Mouse (Mus musculus): ENCODE data around the gene Phactr2. TPM values are rescaled to one million over a fixed set of nuclear protein-coding genes. Genes with fewer than 3 reads are reported as not detected.

Phactr2 gene
- polyA plus RNA-seq (2012), result not detected in 2 replicates

GRCm38 (mm10) chr10:13473833-13474567 lies at the start of gene Phactr2:
TSS of gene Phactr2 (minus strand) at chr10:13474412.
- no peak for TF ChIP-seq GATA1 (IDR thresholded peaks at IDR 0.05; ENCODE audit: low read length)

- no peak for TF ChIP-seq GATA1 (IDR thresholded peaks at IDR 0.05; ENCODE audit: low read length)
Observed at GRCm38 (mm10) chr10:13521857-13522256, 47.6 kb upstream of the Phactr2 start.

DNA sequence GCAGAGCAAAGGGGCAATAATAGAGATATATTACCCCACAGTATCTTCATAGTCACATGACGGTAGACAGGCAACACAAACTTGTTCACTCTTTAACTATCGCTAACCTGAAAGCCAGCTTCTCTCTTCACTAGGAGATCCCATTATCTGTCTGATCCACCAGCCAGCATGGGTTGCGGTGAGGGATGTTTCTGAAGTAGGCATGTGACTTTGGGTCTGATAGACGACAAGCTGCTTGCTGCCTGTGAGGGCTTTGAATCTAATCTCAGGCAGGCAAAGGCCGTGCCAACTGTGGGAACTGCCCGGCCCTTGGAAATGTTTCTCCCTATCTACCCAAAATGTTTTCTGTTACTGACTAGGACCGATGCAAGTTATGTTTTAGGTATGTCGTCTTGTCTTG lies 28.2 kb upstream of the Phactr2 start:
- no peak for TF ChIP-seq GATA1 (IDR thresholded peaks at IDR 0.05; ENCODE audit: low read length)

GRCm38 (mm10) chr10:13500938-13501496 lies 26.8 kb upstream of the Phactr2 start:
- no peak for TF ChIP-seq GATA1 (IDR thresholded peaks at IDR 0.05; ENCODE audit: low read length)

- no peak for TF ChIP-seq GATA1 (IDR thresholded peaks at IDR 0.05; ENCODE audit: low read length)
Observed at GRCm38 (mm10) chr10:13500473-13500872, 26.3 kb upstream of the Phactr2 start.

DNA sequence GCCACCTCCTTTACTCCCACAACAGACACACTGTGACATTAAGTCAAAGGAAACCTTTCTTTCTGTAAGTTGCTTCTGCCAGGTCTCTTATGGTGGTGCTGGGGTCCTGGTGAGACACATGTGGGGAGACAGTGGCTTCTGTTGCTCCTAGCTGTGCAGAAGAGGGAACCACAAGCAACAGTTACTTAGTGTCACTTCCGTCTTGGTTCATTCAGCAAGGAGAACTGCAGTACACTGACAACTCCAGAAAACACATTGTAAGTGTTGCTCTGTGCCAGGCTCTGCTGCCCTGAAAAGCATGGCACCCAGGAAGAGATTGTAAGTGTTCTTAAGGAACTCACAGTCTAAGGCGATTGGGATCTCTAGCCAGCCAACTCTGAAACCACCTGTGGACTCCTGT lies 25.1 kb upstream of the Phactr2 start, which contains the start of gene Fuca2:
Gene Fuca2, plus strand, starts transcription at position 210 of the 400 bp plus-strand sequence.
- no peak for TF ChIP-seq GATA1 (IDR thresholded peaks at IDR 0.05; ENCODE audit: low read length)

- no peak for TF ChIP-seq GATA1 (IDR thresholded peaks at IDR 0.05; ENCODE audit: low read length)
Observed at GRCm38 (mm10) chr10:13496315-13496714, 22.1 kb upstream of the Phactr2 start.

GRCm38 (mm10) chr10:13493978-13494686 lies 19.9 kb upstream of the Phactr2 start:
- TF ChIP-seq GATA1 (IDR thresholded peaks at IDR 0.05; ENCODE audit: low read length), result no peak

- no peak for TF ChIP-seq GATA1 (IDR thresholded peaks at IDR 0.05; ENCODE audit: low read length)
Observed at GRCm38 (mm10) chr10:13489671-13490070, 15.5 kb upstream of the Phactr2 start.

DNA sequence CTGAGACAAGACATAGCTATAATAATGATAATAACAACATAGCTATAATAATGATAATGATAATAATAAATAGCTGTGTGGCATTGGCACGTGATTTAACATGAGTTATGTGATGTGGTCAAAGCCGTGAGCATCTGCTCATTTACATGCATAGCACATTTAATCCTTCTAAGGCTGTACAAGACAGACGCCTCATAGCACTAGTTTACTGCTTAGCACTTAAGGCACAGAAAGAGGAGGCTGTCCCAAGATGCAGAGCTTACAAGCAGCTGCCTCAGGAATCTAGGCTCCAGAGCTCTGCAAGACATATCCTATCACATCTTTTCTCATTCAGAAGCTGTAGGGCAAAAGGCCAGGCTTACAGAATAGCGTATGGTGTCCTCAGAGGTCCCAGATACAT lies 11.7 kb upstream of the Phactr2 start:
- TF ChIP-seq GATA1 (IDR thresholded peaks at IDR 0.05; ENCODE audit: low read length), result no peak

DNA sequence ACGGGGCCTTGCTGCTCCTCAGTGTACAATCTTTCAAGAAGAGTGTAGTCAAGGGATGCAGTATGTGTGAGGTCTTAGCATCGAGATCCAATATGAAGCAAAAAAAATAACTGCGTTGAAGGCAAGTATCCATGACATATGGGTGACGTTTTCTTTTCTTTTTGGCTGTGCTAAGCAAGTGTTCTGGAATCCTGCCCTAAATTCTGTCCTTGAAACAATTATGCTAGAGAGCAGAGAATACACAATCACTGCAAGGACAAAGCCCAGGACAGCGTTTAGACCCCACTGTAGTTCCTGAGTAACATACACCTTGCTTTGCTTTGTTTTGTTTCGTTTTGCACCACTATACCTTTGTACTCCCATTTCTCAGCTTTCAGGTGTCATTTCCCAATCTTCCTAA lies 5.1 kb upstream of the Phactr2 start:
- no peak for TF ChIP-seq GATA1 (IDR thresholded peaks at IDR 0.05; ENCODE audit: low read length)

- no peak for TF ChIP-seq GATA1 (IDR thresholded peaks at IDR 0.05; ENCODE audit: low read length)
Observed at GRCm38 (mm10) chr10:13475121-13475520, 909 bp upstream of the Phactr2 start.

DNA sequence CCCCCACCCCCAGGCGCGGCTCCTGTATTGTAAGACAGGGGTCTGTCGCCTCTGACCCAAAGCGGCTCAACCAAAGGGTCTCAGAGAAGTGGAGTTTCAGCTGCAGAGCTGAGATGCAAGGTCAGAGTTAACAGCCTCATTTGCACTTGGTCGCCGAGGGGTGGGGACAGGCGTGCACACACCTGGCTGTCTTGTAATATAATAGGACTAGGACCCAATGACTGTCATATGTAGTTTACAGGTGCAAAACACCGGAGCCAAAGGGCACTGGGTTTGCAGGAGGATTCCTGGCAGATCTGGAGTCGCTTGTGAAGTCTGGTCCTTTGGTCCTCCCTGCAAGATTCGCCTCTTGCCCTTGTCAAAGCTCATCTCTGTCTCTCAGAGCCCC lies 350 bp upstream of the Phactr2 start:
- no peak for TF ChIP-seq GATA1 (IDR thresholded peaks at IDR 0.05; ENCODE audit: low read length)

DNA sequence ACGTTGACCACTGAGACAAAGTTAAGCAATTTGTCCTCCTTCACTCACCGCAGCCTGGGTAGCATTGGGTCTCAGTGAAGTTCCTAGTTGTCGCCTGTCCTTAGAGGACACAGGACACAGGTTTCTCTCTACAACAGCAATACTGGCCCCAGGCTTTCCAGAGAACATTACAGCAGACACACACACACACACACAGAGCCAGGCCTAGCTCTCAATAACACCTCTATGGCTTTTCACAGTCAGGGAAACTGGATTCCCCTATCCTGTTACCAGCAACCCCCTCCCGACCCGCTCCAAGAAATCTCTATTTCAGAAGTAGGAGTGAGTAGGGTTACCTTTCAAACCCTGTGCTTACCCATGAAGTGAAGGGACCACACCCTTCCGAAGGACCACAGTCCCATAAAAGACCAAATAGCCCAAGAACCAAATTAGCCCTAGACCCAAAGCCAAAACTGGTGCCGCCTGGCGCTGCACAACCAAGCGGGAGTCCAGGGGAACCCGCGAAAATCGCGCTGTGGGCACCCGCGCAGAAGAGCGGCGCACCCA lies 852 bp downstream of the Phactr2 start:
- no peak for TF ChIP-seq GATA1 (IDR thresholded peaks at IDR 0.05; ENCODE audit: low read length)

- no peak for TF ChIP-seq GATA1 (IDR thresholded peaks at IDR 0.05; ENCODE audit: low read length)
Observed at GRCm38 (mm10) chr10:13470236-13470635, 4.0 kb downstream of the Phactr2 start.

- no peak for TF ChIP-seq GATA1 (IDR thresholded peaks at IDR 0.05; ENCODE audit: low read length)
Observed at GRCm38 (mm10) chr10:13466925-13467324, 7.3 kb downstream of the Phactr2 start.
